Mouse (Mus musculus) neural tube, embryonic 11.5 days (tissue): ENCODE results near the gene Rab24. TPM values are rescaled to one million over a fixed set of nuclear protein-coding genes. Genes with fewer than 3 reads are reported as not detected.

Experiments used
- ATAC-seq: fragments of 200-750 bp; cut with Nextera tagmentation; 2 replicates; pipeline ENCODE4 v1.8.0; 2017; ENCODE audit warnings: moderate number of reproducible peaks, mild to moderate bottlenecking, moderate TSS enrichment, moderate library complexity; ENCODE audit not compliant: insufficient read depth, low FRiP score, low TSS enrichment
- DNase-seq: peaks from one replicate; pipeline ENCODE4 v3.0.0-alpha.2; 2015; ENCODE audit warnings: low spot score
- H3K27ac ChIP-seq: fragments of 300-500 bp; sonication (generic); 2 replicates; pipeline ENCODE4 v1.5.1; 2014; ENCODE audit warnings: low read depth, mild to moderate bottlenecking, low read length
- H3K27me3 ChIP-seq: fragments of 300-500 bp; sonication (generic); 2 replicates; pipeline ENCODE4 v1.6.1; 2014; ENCODE audit warnings: mild to moderate bottlenecking, low read length, mixed read lengths; ENCODE audit not compliant: control insufficient read depth, insufficient read depth
- H3K36me3 ChIP-seq: fragments of 300-500 bp; sonication (generic); 2 replicates; pipeline ENCODE4 v1.6.1; 2014; ENCODE audit warnings: mild to moderate bottlenecking, low read length, moderate library complexity, mixed read lengths; ENCODE audit not compliant: control insufficient read depth, insufficient read depth
- H3K4me1 ChIP-seq: fragments of 300-500 bp; sonication (generic); 2 replicates; pipeline ENCODE4 v1.6.1; 2014; ENCODE audit warnings: low read length, mixed read lengths; ENCODE audit not compliant: control insufficient read depth, insufficient read depth
- H3K4me2 ChIP-seq: fragments of 300-500 bp; sonication (generic); 2 replicates; pipeline ENCODE4 v1.6.1; 2014; ENCODE audit warnings: low read depth, mild to moderate bottlenecking, moderate library complexity
- H3K4me3 ChIP-seq: fragments of 300-500 bp; sonication (generic); 2 replicates; pipeline ENCODE4 v1.5.1; 2014; ENCODE audit warnings: low read depth, low read length
- H3K9ac ChIP-seq: fragments of 300-500 bp; sonication (generic); 2 replicates; pipeline ENCODE4 v1.6.1; 2014; ENCODE audit warnings: mild to moderate bottlenecking, low read length
- H3K9me3 ChIP-seq: fragments of 300-500 bp; sonication (generic); 2 replicates; pipeline ENCODE4 v1.6.1; 2016; ENCODE audit warnings: low read length; ENCODE audit not compliant: control insufficient read depth
- WGBS: fragments of 180-500 bp; shearing (Covaris S2); extraction: QIAGEN DNeasy Blood & Tissue Kit; methylation state at CpG from one replicate; pipeline ENCODE4 v1.1.7; 2014; 5-methylcytosine and 5-hydroxymethylcytosine counted together
- polyA plus RNA-seq: library from polyadenylated mRNA; unstranded; fragments of >200 nt; fragmentation: Nextera tagmentation; extraction: Ambion mirVana; gene quantifications from 2 replicates; pipeline ENCODE4 v1.2.1, GENCODE M21; 2014

Rab24 gene
- polyA plus RNA-seq, 1 experiment from 2014 or later: 89.7 TPM

DNA sequence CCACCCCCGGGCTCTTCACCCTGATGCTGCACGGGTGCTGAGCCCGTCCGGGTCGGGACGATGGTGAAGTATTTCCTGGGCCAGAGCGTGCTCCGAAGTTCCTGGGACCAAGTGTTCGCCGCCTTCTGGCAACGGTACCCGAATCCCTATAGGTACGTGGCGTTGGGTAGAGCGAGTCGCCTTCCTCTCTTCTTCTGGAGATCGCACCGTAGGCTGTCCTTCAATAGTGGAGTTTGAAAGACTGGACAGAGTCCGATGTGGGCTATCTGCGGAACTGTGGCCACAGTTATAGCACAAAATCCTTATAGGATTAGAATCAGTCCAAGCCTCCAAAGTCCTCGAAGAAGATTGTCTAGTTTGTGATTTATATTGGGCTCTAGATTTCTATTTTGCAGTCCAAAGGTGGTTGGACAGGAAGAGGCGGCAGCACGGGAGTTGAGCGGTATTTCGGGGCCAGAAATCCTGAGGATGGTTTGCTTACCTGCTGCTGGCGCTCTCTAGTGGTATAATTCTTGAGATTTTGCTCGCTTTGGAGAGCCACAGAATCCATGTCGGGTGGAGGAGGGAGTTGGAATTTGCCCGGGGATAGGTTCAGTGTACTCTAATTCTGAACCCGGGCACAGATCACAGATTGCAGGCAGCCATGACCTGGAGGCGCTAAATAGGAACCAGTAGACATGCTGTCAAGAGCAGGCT is 532 bp upstream of the Rab24 start:
- H3K27me3 ChIP-seq: no peaks in the 10 kb centered on the region
- ATAC-seq (peak; percentile 17; the same call in 1 of the 2 replicates), DNase-seq (peak; percentile 38)
- peaks cover 19% of the 10 kb centered on the region for H3K4me1 ChIP-seq
- H3K27ac ChIP-seq: no peak overlapping the region; the same call in 1 of the 2 replicates
- H3K36me3 ChIP-seq: peaks cover 17% of the 10 kb centered on the region
- no peaks in the 10 kb centered on the region for H3K9me3 ChIP-seq
- peak overlapping the region; percentile 89 for H3K9ac ChIP-seq
- peak overlapping the region; percentile 97 for H3K4me3 ChIP-seq
- H3K4me2 ChIP-seq: peak overlapping the region; percentile 96
- WGBS: under 1% methylated on average over 31 of the region's 31 CpGs

DNA sequence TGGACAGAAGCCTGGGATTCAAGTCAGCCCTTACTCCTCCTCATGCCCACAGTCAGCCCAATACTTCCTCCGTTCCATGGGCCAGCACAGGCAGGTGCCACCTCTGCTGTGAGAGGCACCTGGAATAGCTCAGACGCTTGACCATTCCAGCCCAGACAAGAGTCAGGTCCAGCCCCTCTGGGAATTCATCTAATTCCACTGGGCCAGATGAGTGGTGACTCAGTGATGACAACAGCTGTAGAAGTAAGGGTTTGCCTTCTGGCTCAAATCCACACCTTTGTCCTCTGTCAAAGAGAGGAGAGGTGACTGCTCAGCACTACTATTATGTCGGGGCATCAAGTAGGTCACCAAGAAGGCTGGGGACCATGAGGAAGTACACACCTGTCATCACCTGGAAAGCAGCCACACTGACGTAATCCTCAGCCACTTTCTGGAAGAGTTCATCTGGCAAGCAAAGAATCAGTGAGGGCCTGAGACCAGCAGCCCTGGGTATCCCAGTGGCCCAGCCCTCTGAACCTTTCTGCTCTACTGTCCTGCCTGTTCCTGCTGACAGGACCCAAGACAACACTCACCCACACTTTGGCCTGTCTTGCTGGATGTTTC is 1.7 kb downstream of the Rab24 start, which contains the start of gene Prelid1:
Gene Prelid1 (plus strand): TSS at position 570 of the 603 bp plus-strand sequence.
- Histone ChIP-seq H3K36me3 (peaks cover 10% of the 10 kb centered on the region), H3K9ac (peak within 1 kb of the TSS; percentile 89), H3K4me1 (peaks cover 19% of the 10 kb centered on the region), H3K9me3 (no peaks in the 10 kb centered on the region), H3K4me3 (peak within 1 kb of the TSS; percentile 97), H3K4me2 (peak within 1 kb of the TSS; percentile 96), H3K27me3 (no peaks in the 10 kb centered on the region), H3K27ac (peak within 1 kb of the TSS; percentile 67)
- WGBS: 84% methylated on average over 4 of the region's 4 CpGs
- ATAC-seq (no peak), DNase-seq (no peak)

DNA sequence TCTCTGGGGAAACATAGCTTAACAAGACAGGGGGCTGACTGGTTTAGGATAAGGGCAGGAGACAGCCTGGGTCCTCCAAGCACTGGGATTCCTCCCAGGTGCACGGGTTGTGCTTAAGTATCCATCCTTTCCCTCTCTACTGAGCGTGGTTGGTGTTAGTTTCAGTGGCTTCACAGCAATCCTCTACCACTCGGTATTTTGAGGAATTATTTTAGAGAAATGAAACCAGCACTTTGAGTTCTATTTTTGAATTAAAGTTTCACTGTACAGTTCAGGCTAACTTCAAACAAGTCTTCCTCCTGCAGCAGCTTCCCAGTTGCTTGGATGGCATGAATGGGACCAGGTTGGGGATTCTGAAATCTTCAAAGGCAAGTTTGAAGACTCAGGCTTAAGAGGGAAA is 3.4 kb downstream of the Rab24 start:
- H3K4me3 ChIP-seq: no peak overlapping the region
- H3K9ac ChIP-seq: no peak overlapping the region
- H3K4me2 ChIP-seq: no peak overlapping the region
- H3K27me3 ChIP-seq: no peaks in the 10 kb centered on the region
- H3K9me3 ChIP-seq: no peaks in the 10 kb centered on the region
- WGBS: 84% methylated on average over 3 of the region's 3 CpGs
- peaks cover 5% of the 10 kb centered on the region for H3K36me3 ChIP-seq
- peaks cover 17% of the 10 kb centered on the region for H3K4me1 ChIP-seq
- DNase-seq (no peak), ATAC-seq (no peak)
- no peak overlapping the region for H3K27ac ChIP-seq

DNA sequence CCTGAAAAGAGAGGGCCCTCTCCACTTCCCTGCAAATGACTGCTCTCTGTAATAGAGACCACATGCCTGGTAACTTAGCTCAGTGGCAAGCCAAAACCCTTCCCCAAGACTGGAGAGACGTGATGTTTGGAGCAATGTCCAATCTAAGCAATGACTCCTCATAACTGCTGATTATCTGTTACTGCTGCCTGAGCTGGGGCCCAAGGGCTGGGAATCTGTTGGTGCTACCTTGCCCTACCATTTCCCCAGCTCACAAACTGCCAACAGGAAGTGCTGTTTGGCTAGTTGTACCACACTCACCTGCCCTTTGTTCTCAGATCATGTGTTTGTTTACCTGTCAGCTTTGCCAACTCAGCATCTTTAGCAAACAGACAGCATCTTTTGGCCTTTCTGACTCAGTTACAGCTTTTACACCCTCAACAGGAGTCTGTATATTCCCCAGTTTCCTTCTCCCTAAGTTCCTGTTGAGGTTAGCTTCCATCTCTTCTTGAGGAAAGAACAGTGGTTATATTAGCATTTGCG is 6.8 kb downstream of the Rab24 start:
- Histone ChIP-seq H3K4me2 (no peak overlapping the region), H3K36me3 (peaks cover 25% of the 10 kb centered on the region), H3K27ac (no peak overlapping the region), H3K9ac (no peak overlapping the region), H3K4me3 (no peak overlapping the region), H3K9me3 (no peaks in the 10 kb centered on the region), H3K4me1 (no peaks in the 10 kb centered on the region), H3K27me3 (no peaks in the 10 kb centered on the region)
- no peak for DNase-seq
- 86% methylated on average over 2 of the region's 2 CpGs for WGBS
- no peak for ATAC-seq

DNA sequence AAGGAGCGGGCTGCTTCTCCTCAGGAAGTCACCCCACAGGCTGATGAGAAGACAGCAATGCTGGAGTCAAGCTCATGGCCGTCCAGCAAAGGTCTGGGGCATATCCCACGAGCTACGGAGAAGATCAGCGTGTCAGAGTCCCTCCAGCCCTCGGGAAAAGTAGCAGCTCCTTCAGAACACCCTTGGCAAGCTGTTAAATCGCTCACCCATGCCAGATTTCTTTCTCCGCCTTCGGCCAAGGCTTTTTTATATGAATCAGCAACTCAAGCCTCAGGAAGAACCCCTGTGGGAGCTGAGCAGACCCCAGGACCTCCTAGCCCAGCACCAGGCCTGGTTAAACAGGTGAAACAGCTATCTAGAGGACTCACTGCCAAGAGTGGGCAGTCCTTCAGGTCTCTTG is 8.7 kb downstream of the Rab24 start:
- Histone ChIP-seq H3K4me3 (no peak overlapping the region), H3K4me2 (no peak overlapping the region), H3K36me3 (peaks cover 25% of the 10 kb centered on the region), H3K27me3 (no peaks in the 10 kb centered on the region), H3K27ac (no peak overlapping the region), H3K9ac (no peak overlapping the region), H3K4me1 (no peaks in the 10 kb centered on the region), H3K9me3 (no peaks in the 10 kb centered on the region)
- ATAC-seq (no peak), DNase-seq (no peak)
- 90% methylated on average over 9 of the region's 9 CpGs for WGBS

DNA sequence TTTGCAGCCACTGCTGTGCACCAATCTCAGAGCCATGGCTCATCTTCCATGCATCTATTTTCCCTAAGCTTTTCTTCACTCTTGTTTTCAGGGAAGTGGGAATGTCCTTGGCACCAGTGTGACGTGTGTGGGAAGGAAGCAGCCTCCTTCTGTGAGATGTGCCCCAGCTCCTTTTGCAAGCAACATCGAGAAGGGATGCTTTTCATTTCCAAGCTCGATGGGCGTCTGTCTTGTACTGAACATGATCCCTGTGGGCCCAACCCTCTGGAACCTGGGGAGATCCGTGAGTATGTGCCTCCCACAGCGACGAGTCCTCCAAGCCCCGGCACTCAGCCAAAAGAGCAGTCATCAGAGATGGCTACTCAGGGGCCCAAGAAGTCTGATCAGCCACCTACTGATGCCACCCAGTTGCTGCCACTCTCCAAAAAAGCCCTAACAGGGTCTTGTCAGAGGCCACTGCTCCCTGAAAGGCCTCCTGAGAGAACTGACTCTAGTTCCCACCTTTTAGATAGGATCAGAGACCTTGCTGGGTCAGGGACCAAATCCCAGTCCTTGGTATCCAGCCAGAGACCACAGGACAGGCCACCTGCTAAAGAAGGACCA is 9.6 kb downstream of the Rab24 start:
- no peak overlapping the region for H3K4me3 ChIP-seq
- no peak overlapping the region for H3K9ac ChIP-seq
- WGBS: 89% methylated on average over 8 of the region's 8 CpGs
- no peaks in the 10 kb centered on the region for H3K27me3 ChIP-seq
- no peaks in the 10 kb centered on the region for H3K4me1 ChIP-seq
- ATAC-seq: no peak
- H3K36me3 ChIP-seq: peaks cover 25% of the 10 kb centered on the region
- no peak for DNase-seq
- H3K9me3 ChIP-seq: no peaks in the 10 kb centered on the region
- H3K27ac ChIP-seq: no peak overlapping the region
- no peak overlapping the region for H3K4me2 ChIP-seq

DNA sequence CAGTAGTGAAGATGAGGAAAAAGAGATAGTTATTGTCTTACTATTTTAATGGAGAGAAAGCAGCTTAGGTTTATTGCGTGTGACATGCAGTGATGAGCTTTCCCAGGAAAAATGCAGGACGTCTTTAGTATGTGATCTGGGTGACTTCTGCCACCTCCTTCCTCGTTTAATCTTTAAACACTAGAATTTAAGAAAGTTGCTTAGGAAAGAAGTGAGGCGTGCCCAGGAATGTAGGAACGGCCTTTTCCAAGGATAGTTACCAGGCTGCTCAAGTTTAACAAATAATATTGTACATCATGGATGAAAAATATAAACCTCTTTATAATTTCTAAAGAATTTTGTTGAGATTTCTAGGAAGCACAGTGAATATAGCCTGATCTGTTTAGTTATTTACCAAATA is 20.8 kb downstream of the Rab24 start:
- Histone ChIP-seq H3K36me3 (peaks cover 21% of the 10 kb centered on the region), H3K4me1 (no peaks in the 10 kb centered on the region), H3K4me2 (no peak overlapping the region), H3K9me3 (no peaks in the 10 kb centered on the region), H3K9ac (no peak overlapping the region), H3K4me3 (no peak overlapping the region), H3K27me3 (no peaks in the 10 kb centered on the region), H3K27ac (no peak overlapping the region)
- no peak for DNase-seq
- no peak for ATAC-seq
- WGBS: 92% methylated on average over 5 of the region's 5 CpGs

DNA sequence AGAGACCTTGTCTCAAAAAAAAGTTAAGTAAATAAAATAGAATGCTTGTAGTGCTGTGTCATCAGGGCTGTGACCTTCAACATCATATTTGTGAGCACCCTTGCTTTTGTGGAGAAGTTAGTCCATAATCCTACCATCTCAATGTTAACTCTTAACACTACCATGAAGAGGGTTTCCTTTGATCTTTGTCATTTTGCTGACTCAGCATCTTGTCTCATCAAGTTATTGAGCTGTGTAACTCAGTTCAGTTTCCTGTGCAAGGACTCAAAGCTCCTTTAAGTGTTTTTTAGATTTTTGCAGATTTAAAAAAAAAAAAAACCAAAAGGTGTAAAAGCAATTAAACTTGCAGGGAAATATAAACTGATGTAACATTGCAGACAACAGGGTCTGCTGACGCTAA is 25.0 kb downstream of the Rab24 start:
- Histone ChIP-seq H3K27ac (no peak overlapping the region), H3K9me3 (no peaks in the 10 kb centered on the region), H3K4me2 (no peak overlapping the region), H3K4me3 (no peak overlapping the region), H3K36me3 (peaks cover 12% of the 10 kb centered on the region), H3K9ac (no peak overlapping the region), H3K27me3 (no peaks in the 10 kb centered on the region), H3K4me1 (no peaks in the 10 kb centered on the region)
- WGBS: 95% methylated on average over 1 of the region's 1 CpGs
- ATAC-seq (no peak), DNase-seq (no peak)
